16 mouse cellular contexts compared by ENCODE assay signal in the genomic region with DNA sequence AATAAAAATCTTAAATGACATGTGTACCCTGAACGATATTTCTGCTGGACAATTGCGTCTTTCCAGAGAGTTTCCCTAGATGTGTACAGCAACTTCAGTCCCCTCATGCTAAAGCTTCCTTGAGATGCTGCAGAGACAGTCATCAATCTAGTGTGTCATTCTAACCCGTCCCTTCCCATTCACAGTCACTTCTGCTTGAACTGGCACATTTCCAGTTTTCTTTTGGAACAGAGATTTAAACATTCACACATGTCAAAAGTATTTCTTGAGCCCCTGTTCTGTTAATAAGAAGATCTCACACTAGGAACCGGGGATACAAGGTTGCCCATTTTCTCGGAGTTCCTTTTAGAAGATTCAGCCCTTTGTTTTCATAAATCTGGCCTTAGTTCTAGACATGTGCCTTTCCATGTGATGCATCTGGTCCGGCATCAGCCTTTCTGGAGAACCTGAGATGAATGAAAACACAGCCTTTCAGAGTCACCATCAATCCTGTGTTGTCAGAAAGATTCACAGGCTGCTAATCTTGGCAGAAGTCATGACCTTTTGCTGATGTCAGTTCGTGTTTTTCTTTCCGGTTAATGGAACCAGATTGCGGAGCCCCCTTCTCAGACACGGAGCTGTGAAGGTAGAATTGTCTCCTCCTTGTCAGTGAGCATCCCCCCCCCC.
DNase-seq lines count a peak whose midpoint lies in the region; ATAC-seq and TF ChIP-seq lines count a peak whose summit lies in the region.
"Had no signal": no experiment of that assay in that cellular context is flagged by ENCODE, and none has a peak within 500 bp of the region (broad histone marks: within the 10 kb centered on the region; RNA-seq: fewer than 3 reads in every experiment).

No protein-coding gene starts in this region.

- no peak overlapping the region for H3K9ac ChIP-seq in heart, embryonic 13.5 days
- no peak overlapping the region for H3K9ac ChIP-seq in heart, embryonic 12.5 days
- H3K9ac ChIP-seq in lung, embryonic 14.5 days = no peak overlapping the region
- H3K9ac ChIP-seq in stomach, embryonic 16.5 days (ENCODE audit: low read length) = no peak overlapping the region
- H3K9ac ChIP-seq: hindbrain, embryonic 15.5 days had no signal

- H3K36me3 ChIP-seq in heart, embryonic 13.5 days = no peaks in the 10 kb centered on the region
- H3K36me3 ChIP-seq in heart, embryonic 12.5 days = no peaks in the 10 kb centered on the region
- H3K36me3 ChIP-seq in lung, embryonic 14.5 days (ENCODE audit: insufficient read depth) = no peaks in the 10 kb centered on the region
- no peaks in the 10 kb centered on the region for H3K36me3 ChIP-seq in stomach, embryonic 16.5 days (ENCODE audit: control insufficient read depth, insufficient read depth, low read length)
- H3K36me3 ChIP-seq: hindbrain, embryonic 15.5 days had no signal

- no peak for ATAC-seq in heart, embryonic 13.5 days (ENCODE audit: extremely low read depth, insufficient number of reproducible peaks, low FRiP score, low TSS enrichment)
- ATAC-seq in heart, embryonic 12.5 days (ENCODE audit: insufficient number of reproducible peaks, low FRiP score) = no peak
- ATAC-seq in lung, embryonic 14.5 days (ENCODE audit: insufficient read depth) = no peak
- ATAC-seq in stomach, embryonic 16.5 days (ENCODE audit: insufficient read depth, low FRiP score) = no peak

- peaks cover 67% of the 10 kb centered on the region for H3K4me1 ChIP-seq in heart, embryonic 13.5 days
- peaks cover 61% of the 10 kb centered on the region for H3K4me1 ChIP-seq in heart, embryonic 12.5 days (replicated peaks)
- peaks cover 43% of the 10 kb centered on the region for H3K4me1 ChIP-seq in lung, embryonic 14.5 days (ENCODE audit: insufficient read depth)
- peaks cover 34% of the 10 kb centered on the region for H3K4me1 ChIP-seq in stomach, embryonic 16.5 days (ENCODE audit: control insufficient read depth, insufficient read depth, low read length)

- no peak overlapping the region for H3K4me2 ChIP-seq in heart, embryonic 13.5 days
- H3K4me2 ChIP-seq in heart, embryonic 12.5 days = no peak overlapping the region
- H3K4me2 ChIP-seq in lung, embryonic 14.5 days = no peak overlapping the region
- H3K4me2 ChIP-seq in stomach, embryonic 16.5 days (ENCODE audit: low read depth, low read length) = no peak overlapping the region
- H3K4me2 ChIP-seq: hindbrain, embryonic 15.5 days had no signal

- peak overlapping the region; percentile 48; the same call in 1 of the 2 replicates for H3K27ac ChIP-seq in heart, embryonic 13.5 days (replicated peaks)
- H3K27ac ChIP-seq in heart, embryonic 12.5 days (ENCODE audit: poor library complexity, severe bottlenecking) = no peak overlapping the region
- H3K27ac ChIP-seq in lung, embryonic 14.5 days (ENCODE audit: low read depth) = peak overlapping the region; percentile 52
- H3K27ac ChIP-seq in stomach, embryonic 16.5 days (ENCODE audit: low read length) = peak overlapping the region; percentile 22; the same call in 1 of the 2 replicates
- H3K27ac ChIP-seq: hindbrain, embryonic 15.5 days had no signal

- H3K27me3 ChIP-seq in heart, embryonic 13.5 days (replicated peaks) = no peaks in the 10 kb centered on the region
- no peaks in the 10 kb centered on the region for H3K27me3 ChIP-seq in heart, embryonic 12.5 days (replicated peaks)
- no peaks in the 10 kb centered on the region for H3K27me3 ChIP-seq in lung, embryonic 14.5 days (ENCODE audit: insufficient read depth, low read length)
- no peaks in the 10 kb centered on the region for H3K27me3 ChIP-seq in stomach, embryonic 16.5 days (ENCODE audit: control insufficient read depth, insufficient read depth, low read length)
- H3K27me3 ChIP-seq: hindbrain, embryonic 15.5 days had no signal

- peak; percentile 75 for DNase-seq in lung, embryonic 14.5 days
- DNase-seq in lung, postnatal 4 days = no peak
- peak; percentile 82 for DNase-seq in embryo, embryonic 10.5 days (ENCODE audit: low spot score)
- no peak for DNase-seq in left cerebral cortex, adult 11 months (ENCODE audit: low spot score)
- no peak for DNase-seq in cerebellum, adult 11-12 months
- DNase-seq: B cell, adult 2 months; cerebellum, adult 18-20 months; kidney, postnatal 25 days; liver; lung, adult 18-20 months; thymus, postnatal 25 days had no signal

- H3K9me3 ChIP-seq in heart, embryonic 13.5 days = no peaks in the 10 kb centered on the region
- H3K9me3 ChIP-seq in heart, embryonic 12.5 days (replicated peaks) = no peaks in the 10 kb centered on the region
- no peaks in the 10 kb centered on the region for H3K9me3 ChIP-seq in lung, embryonic 14.5 days (ENCODE audit: low read depth, low read length)
- H3K9me3 ChIP-seq in stomach, embryonic 16.5 days (replicated peaks; ENCODE audit: control insufficient read depth, low read length) = no peaks in the 10 kb centered on the region
- H3K9me3 ChIP-seq: hindbrain, embryonic 15.5 days; megakaryocyte, embryonic 14.5 days had no signal

- WGBS in heart, embryonic 13.5 days = 37% methylated on average over 10 of the region's 10 CpGs
- WGBS in heart, embryonic 12.5 days = 40% methylated on average over 10 of the region's 10 CpGs
- WGBS in lung, embryonic 14.5 days = 21% methylated on average over 10 of the region's 10 CpGs
- WGBS in stomach, embryonic 16.5 days = 32% methylated on average over 10 of the region's 10 CpGs

- no peak for TF ChIP-seq CTCF in lung, embryonic 14.5 days (IDR thresholded peaks at IDR 0.05; ENCODE audit: low read depth)

- H3K4me3 ChIP-seq in heart, embryonic 13.5 days = no peak overlapping the region
- H3K4me3 ChIP-seq in heart, embryonic 12.5 days = no peak overlapping the region
- H3K4me3 ChIP-seq in lung, embryonic 14.5 days (ENCODE audit: low read depth, low read length) = no peak overlapping the region
- H3K4me3 ChIP-seq in stomach, embryonic 16.5 days (replicated peaks; ENCODE audit: low read length) = no peak overlapping the region
- H3K4me3 ChIP-seq: hindbrain, embryonic 15.5 days; megakaryocyte, embryonic 14.5 days had no signal

Comparison
In these comparisons a context has a peak if more than half of its experiments do, and no peak if none do; other contexts are left out.
1. DNase-seq: peak in lung, embryonic 14.5 days (single experiment) and embryo, embryonic 10.5 days (single experiment); none in lung, postnatal 4 days (0 of 2), left cerebral cortex, adult 11 months (single experiment) and cerebellum, adult 11-12 months (single experiment).